In genomic region chr15:36895031-36895430, GRCm38 (mm10) we compare ENCODE assay signal across 24 mouse cellular contexts.
"Had no signal": no experiment of that assay in that cellular context is flagged by ENCODE, and none has a peak within 500 bp of the region (broad histone marks: within the 10 kb centered on the region; RNA-seq: fewer than 3 reads in every experiment).

No protein-coding gene starts in this region.

- DNase-seq: gastrocnemius, postnatal 14 days; gastrocnemius, postnatal 36 days; heart, adult 11 months; heart, adult 2 months; heart, postnatal 14 days; heart, postnatal 36 days; kidney, adult 11 months; kidney, adult 8-10 months; kidney, postnatal 25 days; layer of hippocampus, adult 9-11 months; layer of hippocampus, postnatal 36 days; left cerebral cortex, postnatal 4 days had no signal

- H3K36me3 ChIP-seq: heart, embryonic 13.5 days; heart, embryonic 15.5 days; hindbrain, embryonic 13.5 days; hindbrain, embryonic 15.5 days; kidney, embryonic 15.5 days; limb, embryonic 13.5 days; limb, embryonic 15.5 days; liver, embryonic 12.5 days had no signal

- H3K27me3 ChIP-seq: heart, embryonic 13.5 days; heart, embryonic 15.5 days; hindbrain, embryonic 15.5 days; kidney, embryonic 15.5 days; limb, embryonic 15.5 days had no signal

- H3K9me3 ChIP-seq: heart, embryonic 13.5 days; heart, embryonic 15.5 days; hindbrain, embryonic 13.5 days; hindbrain, embryonic 15.5 days; kidney, embryonic 15.5 days; limb, embryonic 13.5 days; limb, embryonic 15.5 days; liver, embryonic 12.5 days had no signal

- H3K4me3 ChIP-seq: heart, adult 2 months; heart, embryonic 13.5 days; heart, embryonic 15.5 days; hindbrain, embryonic 13.5 days; hindbrain, embryonic 15.5 days; kidney, embryonic 15.5 days; limb, embryonic 13.5 days; limb, embryonic 15.5 days; liver, embryonic 12.5 days had no signal

- H3K9ac ChIP-seq: heart, embryonic 13.5 days; heart, embryonic 15.5 days; hindbrain, embryonic 13.5 days; hindbrain, embryonic 15.5 days; kidney, embryonic 15.5 days; limb, embryonic 13.5 days; limb, embryonic 15.5 days; liver, embryonic 12.5 days had no signal

- ATAC-seq: hindbrain, postnatal 0 days; intestine, embryonic 16.5 days; liver, embryonic 12.5 days had no signal

- H3K27ac ChIP-seq: heart, adult 2 months; heart, embryonic 13.5 days; heart, embryonic 15.5 days; hindbrain, embryonic 13.5 days; hindbrain, embryonic 15.5 days; hindbrain, postnatal 0 days; kidney, embryonic 15.5 days; kidney, postnatal 0 days; limb, embryonic 13.5 days; limb, embryonic 15.5 days; liver, embryonic 12.5 days had no signal

- H3K4me2 ChIP-seq: heart, embryonic 11.5 days; heart, embryonic 13.5 days; heart, embryonic 15.5 days; hindbrain, embryonic 13.5 days; hindbrain, embryonic 15.5 days; kidney, embryonic 15.5 days; limb, embryonic 13.5 days; limb, embryonic 15.5 days; liver, embryonic 12.5 days had no signal
